Mouse (Mus musculus): ENCODE measurements at regions not wholly inside any gene's neighbourhood (a gene's known extent, or its start where the extent isn't known, plus 50 kb on each side); places are given as distances from the start of the nearest gene placed in this dataset.
A peak's percentile ranks its signal among the peaks of the same experiment; 100 is the strongest.

DNA sequence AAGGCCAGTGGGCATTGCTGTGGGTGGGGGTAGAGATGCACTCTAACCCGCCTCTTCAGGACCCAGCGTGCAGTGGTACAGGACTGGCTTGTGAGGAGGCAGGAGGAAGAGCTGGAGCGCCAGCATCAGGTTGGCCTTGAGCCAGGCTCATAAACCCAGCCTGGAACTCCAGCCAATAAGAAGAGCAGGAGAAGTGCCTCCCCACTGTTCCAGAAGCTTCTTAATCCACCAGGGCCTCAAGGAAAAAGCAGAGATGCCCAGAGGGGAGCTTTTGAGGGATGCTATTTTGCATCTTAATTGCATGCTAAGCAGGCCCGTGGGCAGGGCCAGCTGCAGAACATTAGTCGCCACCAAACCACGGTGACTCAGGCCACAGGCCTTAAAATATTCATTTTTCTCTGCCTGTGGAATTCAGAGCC lies 161.4 kb upstream of the Zc3h12a start:
- ATAC-seq (ENCODE audit: low read depth) = peak; percentile 75
- 21% methylated on average over 6 of the region's 6 CpGs for WGBS
- no peak overlapping the region for H3K27ac ChIP-seq (ENCODE audit: low read depth, low read length)

DNA sequence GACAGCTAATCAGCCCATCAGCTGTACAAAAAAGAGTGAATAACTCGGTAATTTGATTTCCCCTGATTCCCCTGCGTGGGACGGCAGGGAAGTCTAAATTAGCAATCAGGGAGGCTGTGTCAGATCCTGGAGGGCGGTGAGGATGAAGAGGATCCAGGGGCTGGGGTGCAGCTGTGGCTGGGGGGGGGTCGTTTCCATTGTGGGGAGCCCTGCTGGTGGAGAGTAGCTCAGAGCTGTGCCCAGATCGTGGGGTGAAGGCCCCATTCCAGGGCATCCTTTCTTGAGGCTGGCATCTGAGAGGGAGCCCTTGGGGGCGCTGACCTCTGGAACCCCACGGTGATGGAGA lies 155.3 kb upstream of the Zc3h12a start:
- peaks cover 17% of the 10 kb centered on the region; the same call in 1 of the 2 replicates for H3K4me1 ChIP-seq (ENCODE audit: control insufficient read depth, insufficient read depth, low read length)
- H3K4me2 ChIP-seq (ENCODE audit: low read depth, low read length) = peak overlapping the region; percentile 21
- H3K36me3 ChIP-seq (ENCODE audit: control insufficient read depth, insufficient read depth, low read length) = no peaks in the 10 kb centered on the region
- peak; percentile 42; the same call in 1 of the 2 replicates for ATAC-seq (ENCODE audit: low read depth)
- no peaks in the 10 kb centered on the region for H3K9me3 ChIP-seq (ENCODE audit: control insufficient read depth, low read length)
- no peak overlapping the region for H3K4me3 ChIP-seq (ENCODE audit: low read depth, low read length)
- no peak overlapping the region for H3K9ac ChIP-seq (replicated peaks; ENCODE audit: low read depth, low read length)
- WGBS = 21% methylated on average over 8 of the region's 8 CpGs
- H3K27ac ChIP-seq (ENCODE audit: low read depth, low read length) = no peak overlapping the region; the same call in 1 of the 2 replicates
- H3K27me3 ChIP-seq (ENCODE audit: control insufficient read depth, insufficient read depth, low read length) = no peaks in the 10 kb centered on the region

More for the DNA sequence above, 161.4 kb upstream of the Zc3h12a start:
- Histone ChIP-seq H3K4me3 (ENCODE audit: low read depth, low read length) (no peak overlapping the region), H3K4me1 (ENCODE audit: control insufficient read depth, insufficient read depth, low read length) (no peaks in the 10 kb centered on the region; the same call in 1 of the 2 replicates), H3K9ac (replicated peaks; ENCODE audit: low read depth, low read length) (no peak overlapping the region), H3K36me3 (ENCODE audit: control insufficient read depth, insufficient read depth, low read length) (no peaks in the 10 kb centered on the region), H3K4me2 (ENCODE audit: low read depth, low read length) (no peak overlapping the region), H3K9me3 (ENCODE audit: control insufficient read depth, low read length) (no peaks in the 10 kb centered on the region), H3K27me3 (ENCODE audit: control insufficient read depth, insufficient read depth, low read length) (no peaks in the 10 kb centered on the region)

DNA sequence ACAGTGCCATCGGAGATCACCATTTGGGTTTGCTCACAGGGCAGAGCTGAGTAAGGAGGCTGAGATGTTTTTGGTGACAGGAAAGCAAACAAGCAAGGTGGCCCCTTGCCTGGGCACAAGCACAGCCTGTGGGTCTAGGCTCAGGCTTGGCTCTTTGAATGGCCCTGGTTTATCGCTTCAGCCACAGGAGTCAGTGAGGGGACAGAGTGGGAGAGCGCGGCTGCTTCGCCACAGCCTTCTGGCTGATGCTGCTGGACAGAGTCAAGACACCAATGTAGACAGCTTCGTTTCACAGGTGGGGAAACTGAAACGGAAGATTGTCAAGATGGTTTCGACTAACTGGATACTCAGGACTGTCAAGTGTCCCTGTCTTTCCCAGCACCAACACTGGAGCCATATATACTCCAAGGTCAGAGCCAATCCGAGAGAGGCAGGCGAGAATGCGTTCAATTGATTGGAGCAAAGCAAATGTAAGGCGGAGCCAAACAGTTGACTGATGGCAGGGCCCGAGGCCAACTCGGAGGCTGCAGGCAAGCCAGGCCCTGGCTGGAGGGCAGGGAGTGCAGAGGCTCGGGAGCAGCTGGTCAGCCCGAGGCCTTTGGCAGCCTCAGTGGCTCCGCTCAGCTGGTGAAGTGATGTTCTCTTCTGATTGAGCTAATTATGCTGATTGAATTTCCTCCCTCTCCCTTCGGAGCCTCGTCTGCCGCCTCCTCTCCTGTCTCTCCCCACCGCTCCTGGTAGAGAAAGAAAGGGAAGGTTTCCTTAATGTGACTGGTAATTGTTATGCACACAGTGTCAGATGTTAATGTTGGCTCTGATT lies 154.7 kb upstream of the Zc3h12a start:
- Histone ChIP-seq H3K27me3 (ENCODE audit: control insufficient read depth, insufficient read depth, low read length) (no peaks in the 10 kb centered on the region), H3K27ac (ENCODE audit: low read depth, low read length) (no peak overlapping the region; the same call in none of the 2 replicates), H3K9ac (replicated peaks; ENCODE audit: low read depth, low read length) (no peak overlapping the region), H3K9me3 (ENCODE audit: control insufficient read depth, low read length) (no peaks in the 10 kb centered on the region), H3K4me3 (ENCODE audit: low read depth, low read length) (no peak overlapping the region), H3K4me2 (ENCODE audit: low read depth, low read length) (peak overlapping the region; percentile 21), H3K36me3 (ENCODE audit: control insufficient read depth, insufficient read depth, low read length) (no peaks in the 10 kb centered on the region), H3K4me1 (ENCODE audit: control insufficient read depth, insufficient read depth, low read length) (peaks cover 17% of the 10 kb centered on the region; the same call in 1 of the 2 replicates)
- peak; percentile 86 for ATAC-seq (ENCODE audit: low read depth)
- 9% methylated on average over 21 of the region's 21 CpGs for WGBS

DNA sequence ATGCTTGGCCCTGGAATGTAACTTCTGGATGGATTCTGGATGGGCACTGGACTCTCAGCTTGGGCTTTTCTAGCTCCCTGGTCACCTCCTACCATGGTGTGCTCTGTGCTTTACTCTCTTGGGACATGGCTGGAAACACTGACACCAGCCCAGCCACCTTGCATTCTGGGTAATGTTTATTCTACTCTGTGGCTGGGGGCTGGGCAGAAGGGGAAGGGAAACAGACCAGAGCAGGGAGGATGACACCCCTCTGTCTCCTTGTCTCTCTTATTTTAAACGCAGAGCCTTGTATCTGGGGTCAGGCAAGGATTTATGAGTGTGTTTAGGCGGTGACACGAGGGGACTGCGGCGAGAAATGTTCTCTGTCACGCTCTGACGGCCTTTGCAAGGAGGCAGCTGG lies 151.5 kb upstream of the Zc3h12a start:
- no peak for ATAC-seq (ENCODE audit: low read depth)
- 12% methylated on average over 7 of the region's 7 CpGs for WGBS
- Histone ChIP-seq H3K4me2 (ENCODE audit: low read depth, low read length) (no peak overlapping the region), H3K4me3 (ENCODE audit: low read depth, low read length) (no peak overlapping the region), H3K9me3 (ENCODE audit: control insufficient read depth, low read length) (no peaks in the 10 kb centered on the region), H3K4me1 (ENCODE audit: control insufficient read depth, insufficient read depth, low read length) (peaks cover 24% of the 10 kb centered on the region), H3K27ac (ENCODE audit: low read depth, low read length) (no peak overlapping the region), H3K27me3 (ENCODE audit: control insufficient read depth, insufficient read depth, low read length) (0 out of 2 replicates have a peak, but pooled peaks cover 3% of the 10 kb centered on the region), H3K9ac (replicated peaks; ENCODE audit: low read depth, low read length) (no peak overlapping the region), H3K36me3 (ENCODE audit: control insufficient read depth, insufficient read depth, low read length) (no peaks in the 10 kb centered on the region)

DNA sequence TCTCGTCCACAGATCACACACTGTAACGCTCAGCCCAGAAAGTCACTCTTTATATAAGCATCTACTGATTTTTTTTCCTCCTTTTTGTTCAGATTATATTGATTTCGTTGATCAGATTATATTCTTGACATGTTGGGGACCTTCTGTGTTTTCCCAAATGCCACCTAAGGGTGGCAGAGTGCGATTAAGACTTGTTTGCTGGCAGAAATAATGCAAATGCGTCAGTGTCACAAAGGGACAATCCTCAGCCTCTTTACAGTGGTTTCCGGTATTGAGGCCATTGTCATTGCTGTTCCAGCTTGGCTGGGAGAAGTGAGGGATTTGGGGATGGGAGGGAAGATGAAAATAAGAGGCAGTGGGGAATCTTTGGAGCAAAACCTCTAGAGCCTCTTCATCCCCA lies 149.2 kb upstream of the Zc3h12a start:
- Histone ChIP-seq H3K36me3 (ENCODE audit: control insufficient read depth, insufficient read depth, low read length) (no peaks in the 10 kb centered on the region), H3K4me2 (ENCODE audit: low read depth, low read length) (no peak overlapping the region), H3K27ac (ENCODE audit: low read depth, low read length) (no peak overlapping the region), H3K9ac (replicated peaks; ENCODE audit: low read depth, low read length) (no peak overlapping the region), H3K9me3 (ENCODE audit: control insufficient read depth, low read length) (no peaks in the 10 kb centered on the region), H3K4me3 (ENCODE audit: low read depth, low read length) (no peak overlapping the region), H3K27me3 (ENCODE audit: control insufficient read depth, insufficient read depth, low read length) (0 out of 2 replicates have a peak, but pooled peaks cover 3% of the 10 kb centered on the region), H3K4me1 (ENCODE audit: control insufficient read depth, insufficient read depth, low read length) (peaks cover 12% of the 10 kb centered on the region)
- no peak for ATAC-seq (ENCODE audit: low read depth)
- 61% methylated on average over 6 of the region's 6 CpGs for WGBS

DNA sequence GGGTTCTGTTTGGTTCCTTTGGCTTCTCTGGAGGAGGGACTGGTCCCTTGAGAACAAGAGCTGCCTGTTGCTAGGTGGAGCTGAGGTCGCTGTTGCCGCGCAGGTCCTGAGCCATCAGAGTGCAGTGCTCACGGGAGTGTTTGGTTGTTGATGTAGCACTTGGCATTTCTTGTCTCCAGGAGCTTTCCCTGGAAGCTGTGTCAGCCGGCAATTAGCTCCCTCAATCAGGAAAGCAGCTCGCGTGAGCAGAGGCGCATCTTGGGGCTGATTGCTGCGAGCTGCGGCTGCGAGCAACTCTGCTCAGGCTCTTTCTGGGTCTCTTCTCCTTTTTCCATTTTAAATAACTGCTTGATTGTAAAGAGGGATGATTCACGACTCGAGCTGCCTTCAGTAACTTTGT lies 147.6 kb upstream of the Zc3h12a start:
- peak overlapping the region; percentile 30; the same call in 1 of the 2 replicates for H3K4me2 ChIP-seq (ENCODE audit: low read depth, low read length)
- H3K4me1 ChIP-seq (ENCODE audit: control insufficient read depth, insufficient read depth, low read length) = peaks cover 11% of the 10 kb centered on the region
- H3K27ac ChIP-seq (ENCODE audit: low read depth, low read length) = peak overlapping the region; percentile 23; the same call in 1 of the 2 replicates
- 0 out of 2 replicates have a peak, but pooled peaks cover 3% of the 10 kb centered on the region for H3K27me3 ChIP-seq (ENCODE audit: control insufficient read depth, insufficient read depth, low read length)
- 1% methylated on average over 13 of the region's 13 CpGs for WGBS
- no peaks in the 10 kb centered on the region for H3K9me3 ChIP-seq (ENCODE audit: control insufficient read depth, low read length)
- H3K4me3 ChIP-seq (ENCODE audit: low read depth, low read length) = no peak overlapping the region
- ATAC-seq (ENCODE audit: low read depth) = no peak
- no peak overlapping the region for H3K9ac ChIP-seq (replicated peaks; ENCODE audit: low read depth, low read length)
- no peaks in the 10 kb centered on the region for H3K36me3 ChIP-seq (ENCODE audit: control insufficient read depth, insufficient read depth, low read length)

DNA sequence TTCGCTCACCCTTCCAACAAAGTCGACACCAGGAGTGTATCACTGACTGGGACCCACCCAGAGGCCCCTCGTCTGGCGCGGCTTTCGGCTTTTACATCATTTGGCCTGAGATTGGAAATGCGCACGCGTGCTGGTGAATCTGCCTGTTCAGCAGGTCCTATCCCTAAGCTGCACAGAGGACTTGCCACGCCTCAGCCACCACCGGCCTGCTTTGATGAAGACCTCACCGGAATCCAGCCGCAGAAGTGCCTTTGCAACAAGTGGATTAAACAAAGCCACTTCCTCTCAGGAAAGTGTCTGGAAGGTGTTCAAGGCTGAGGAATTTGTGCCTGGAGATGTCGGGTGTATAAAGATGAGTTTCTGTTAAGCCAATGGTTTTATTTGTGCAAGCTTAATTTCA lies 143.3 kb upstream of the Zc3h12a start:
- H3K9ac ChIP-seq (replicated peaks; ENCODE audit: low read depth, low read length) = no peak overlapping the region
- no peak overlapping the region for H3K4me2 ChIP-seq (ENCODE audit: low read depth, low read length)
- no peak overlapping the region for H3K4me3 ChIP-seq (ENCODE audit: low read depth, low read length)
- H3K27me3 ChIP-seq (ENCODE audit: control insufficient read depth, insufficient read depth, low read length) = no peaks in the 10 kb centered on the region
- peaks cover 7% of the 10 kb centered on the region for H3K4me1 ChIP-seq (ENCODE audit: control insufficient read depth, insufficient read depth, low read length)
- no peak overlapping the region for H3K27ac ChIP-seq (ENCODE audit: low read depth, low read length)
- ATAC-seq (ENCODE audit: low read depth) = no peak
- no peaks in the 10 kb centered on the region for H3K9me3 ChIP-seq (ENCODE audit: control insufficient read depth, low read length)
- WGBS = 79% methylated on average over 14 of the region's 14 CpGs
- H3K36me3 ChIP-seq (ENCODE audit: control insufficient read depth, insufficient read depth, low read length) = no peaks in the 10 kb centered on the region

DNA sequence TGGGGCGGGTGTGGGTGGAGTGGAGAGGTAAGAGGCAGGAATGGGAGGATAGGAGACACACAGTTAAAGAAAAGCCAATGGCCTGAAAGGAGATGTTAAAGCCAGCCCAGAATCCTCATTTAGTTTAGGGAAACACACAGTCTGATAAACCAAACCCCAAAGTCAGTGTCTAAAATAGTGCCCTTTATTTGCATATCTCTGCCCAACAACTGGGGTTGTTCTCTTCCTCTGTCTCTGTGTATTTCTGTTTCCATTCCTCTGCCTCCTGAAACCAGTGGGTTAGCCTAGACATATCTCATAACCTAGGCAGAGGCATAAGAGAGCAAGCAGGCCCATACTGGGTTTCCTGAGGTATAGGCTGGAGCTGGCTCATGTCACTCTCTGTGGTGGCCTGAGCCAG lies 138.6 kb upstream of the Zc3h12a start:
- WGBS = 83% methylated on average over 1 of the region's 1 CpGs

DNA sequence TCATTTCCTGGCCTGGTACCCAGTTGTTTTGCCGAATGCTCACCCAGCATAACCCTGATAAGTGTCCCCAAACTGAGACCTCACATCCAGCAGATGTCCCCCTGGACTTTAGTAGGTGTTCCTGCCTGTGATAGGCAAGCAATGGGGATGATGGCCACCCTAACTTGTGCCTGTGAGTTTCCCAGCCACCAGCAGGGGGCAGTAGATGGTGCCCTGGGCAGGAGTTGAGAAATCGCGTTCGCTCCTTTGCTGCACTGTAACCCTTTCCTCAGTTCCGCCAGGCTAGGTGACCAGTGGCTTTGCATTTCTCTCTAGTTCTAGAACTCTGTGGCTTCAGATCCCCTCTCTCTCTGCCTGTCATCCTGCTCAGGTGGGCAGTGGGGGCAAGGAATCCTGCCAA lies 137.9 kb upstream of the Zc3h12a start:
- Histone ChIP-seq H3K27ac (ENCODE audit: low read depth, low read length) (no peak overlapping the region), H3K4me3 (ENCODE audit: low read depth, low read length) (no peak overlapping the region), H3K9ac (replicated peaks; ENCODE audit: low read depth, low read length) (no peak overlapping the region), H3K36me3 (ENCODE audit: control insufficient read depth, insufficient read depth, low read length) (no peaks in the 10 kb centered on the region), H3K4me1 (ENCODE audit: control insufficient read depth, insufficient read depth, low read length) (no peaks in the 10 kb centered on the region), H3K9me3 (ENCODE audit: control insufficient read depth, low read length) (no peaks in the 10 kb centered on the region), H3K4me2 (ENCODE audit: low read depth, low read length) (no peak overlapping the region), H3K27me3 (ENCODE audit: control insufficient read depth, insufficient read depth, low read length) (no peaks in the 10 kb centered on the region)
- WGBS = 19% methylated on average over 5 of the region's 5 CpGs
- ATAC-seq (ENCODE audit: low read depth) = no peak

More for the DNA sequence above, 138.6 kb upstream of the Zc3h12a start:
- Histone ChIP-seq H3K27me3 (ENCODE audit: control insufficient read depth, insufficient read depth, low read length) (no peaks in the 10 kb centered on the region), H3K27ac (ENCODE audit: low read depth, low read length) (no peak overlapping the region), H3K4me2 (ENCODE audit: low read depth, low read length) (no peak overlapping the region), H3K4me3 (ENCODE audit: low read depth, low read length) (no peak overlapping the region), H3K9me3 (ENCODE audit: control insufficient read depth, low read length) (no peaks in the 10 kb centered on the region), H3K9ac (replicated peaks; ENCODE audit: low read depth, low read length) (no peak overlapping the region), H3K36me3 (ENCODE audit: control insufficient read depth, insufficient read depth, low read length) (no peaks in the 10 kb centered on the region), H3K4me1 (ENCODE audit: control insufficient read depth, insufficient read depth, low read length) (no peaks in the 10 kb centered on the region)
- no peak for ATAC-seq (ENCODE audit: low read depth)

All from neural tube, embryonic 14.5 days (tissue).